Mouse (Mus musculus) erythroblast, embryonic 14.5 days (primary cell): ENCODE data around the gene Opa1.

Experiments used
- GATA1 ChIP-seq: IDR thresholded peaks from 2 replicates; pipeline ENCODE4 v1.6.1; 2012; ENCODE audit warnings: low read length, inconsistent platforms, mixed read lengths
- TAL1 ChIP-seq: IDR thresholded peaks from 3 replicates; pipeline ENCODE4 v1.6.1; 2012; ENCODE audit warnings: low read length, inconsistent platforms, mixed read lengths

GRCm38 (mm10) chr16:29687987-29688885 is 109.1 kb downstream of the Opa1 start:
- TF ChIP-seq TAL1 (no peak), GATA1 (no peak)
